Mouse (Mus musculus): ENCODE data around the gene Usp30. TPM values are rescaled to one million over a fixed set of nuclear protein-coding genes. Genes with fewer than 3 reads are reported as not detected.

The Usp30 gene
- total RNA-seq, 2 experiments from 2014 or later, result 7.2 to 7.8 TPM

GRCm38 (mm10) chr5:114113334-114113733 lies 48.1 kb downstream of the Usp30 start:
- intact Hi-C loops (cut with DNase I; ENCODE audit: low total_unique reads), result no loop called here
- no peak for DNase-seq

- no peak for DNase-seq
- intact Hi-C loops (cut with DNase I; ENCODE audit: low total_unique reads), result no loop called here
Measured at GRCm38 (mm10) chr5:114115030-114115429, 49.8 kb downstream of the Usp30 start.

GRCm38 (mm10) chr5:114116586-114116985 lies 51.3 kb downstream of the Usp30 start:
- no peak for DNase-seq
- intact Hi-C loops (cut with DNase I; ENCODE audit: low total_unique reads), result no loop called here

GRCm38 (mm10) chr5:114119806-114120205 lies 54.5 kb downstream of the Usp30 start:
- no peak for DNase-seq
- intact Hi-C loops (cut with DNase I; ENCODE audit: low total_unique reads), result no loop called here

GRCm38 (mm10) chr5:114126008-114126407 lies 60.7 kb downstream of the Usp30 start:
- no peak for DNase-seq
- intact Hi-C loops (cut with DNase I; ENCODE audit: low total_unique reads), result loop anchor here (5.0 kb wide), 1 partner anchor 79 kb away; no protein-coding TSS in a partner anchor

- DNase-seq, result no peak
- intact Hi-C loops (cut with DNase I; ENCODE audit: low total_unique reads), result loop anchor here (5.0 kb wide), 1 partner anchor 79 kb away; no protein-coding TSS in a partner anchor
Measured at GRCm38 (mm10) chr5:114126499-114127244, 61.4 kb downstream of the Usp30 start.

GRCm38 (mm10) chr5:114127374-114128349 lies 62.4 kb downstream of the Usp30 start, which contains the start of gene Alkbh2:
Gene Alkbh2 (minus strand): TSS chr5:114128218.
- intact Hi-C loops (cut with DNase I; ENCODE audit: low total_unique reads), result loop anchor here (5.0 kb wide), 1 partner anchor 80 kb away; no protein-coding TSS in a partner anchor
- peak; percentile 80 for DNase-seq

GRCm38 (mm10) chr5:114129550-114130210 lies 64.4 kb downstream of the Usp30 start:
- intact Hi-C loops (cut with DNase I; ENCODE audit: low total_unique reads), result loop anchor here (5.0 kb wide), 1 partner anchor 82 kb away; no protein-coding TSS in a partner anchor
- DNase-seq, result no peak

- intact Hi-C loops (cut with DNase I; ENCODE audit: low total_unique reads), result no loop called here
- peak; percentile 33 for DNase-seq
Measured at GRCm38 (mm10) chr5:114130211-114130605, 64.9 kb downstream of the Usp30 start, which contains the start of gene Ung. Gene Ung (plus strand): TSS chr5:114130386.

- peak; percentile 93 for DNase-seq
- intact Hi-C loops (cut with DNase I; ENCODE audit: low total_unique reads), result no loop called here
Measured at GRCm38 (mm10) chr5:114130698-114131520, 65.6 kb downstream of the Usp30 start.

GRCm38 (mm10) chr5:114131521-114131840 lies 66.2 kb downstream of the Usp30 start:
- DNase-seq, result peak; percentile 57
- intact Hi-C loops (cut with DNase I; ENCODE audit: low total_unique reads), result no loop called here

- DNase-seq, result no peak
Measured at GRCm38 (mm10) chr5:114132841-114133240, 67.6 kb downstream of the Usp30 start.

GRCm38 (mm10) chr5:114134091-114134534 lies 68.9 kb downstream of the Usp30 start:
- intact Hi-C loops (cut with DNase I; ENCODE audit: low total_unique reads), result no loop called here
- DNase-seq, result peak; percentile 61

More at GRCm38 (mm10) chr5:114132841-114133240, 67.6 kb downstream of the Usp30 start:
- intact Hi-C loops (cut with DNase I; ENCODE audit: low total_unique reads), result no loop called here

GRCm38 (mm10) chr5:114135516-114135915 lies 70.3 kb downstream of the Usp30 start:
- intact Hi-C loops (cut with DNase I; ENCODE audit: low total_unique reads), result no loop called here

GRCm38 (mm10) chr5:114137481-114138276 lies 72.4 kb downstream of the Usp30 start:
- intact Hi-C loops (cut with DNase I; ENCODE audit: low total_unique reads), result no loop called here
- DNase-seq, result no peak

More at GRCm38 (mm10) chr5:114135516-114135915, 70.3 kb downstream of the Usp30 start:
- DNase-seq, result no peak

GRCm38 (mm10) chr5:114138277-114139164 lies 73.3 kb downstream of the Usp30 start:
- no peak for DNase-seq
- intact Hi-C loops (cut with DNase I; ENCODE audit: low total_unique reads), result no loop called here

- DNase-seq, result peak; percentile 83
- intact Hi-C loops (cut with DNase I; ENCODE audit: low total_unique reads), result no loop called here
Measured at GRCm38 (mm10) chr5:114139175-114139574, 73.9 kb downstream of the Usp30 start.
